Mouse (Mus musculus): ENCODE measurements around the gene Zfp131. TPM values are rescaled to one million over a fixed set of nuclear protein-coding genes. Genes with fewer than 3 reads are reported as not detected.

Gene Zfp131
- polyA plus RNA-seq, 1 experiment from 2014 or later = 35.0 TPM

DNA sequence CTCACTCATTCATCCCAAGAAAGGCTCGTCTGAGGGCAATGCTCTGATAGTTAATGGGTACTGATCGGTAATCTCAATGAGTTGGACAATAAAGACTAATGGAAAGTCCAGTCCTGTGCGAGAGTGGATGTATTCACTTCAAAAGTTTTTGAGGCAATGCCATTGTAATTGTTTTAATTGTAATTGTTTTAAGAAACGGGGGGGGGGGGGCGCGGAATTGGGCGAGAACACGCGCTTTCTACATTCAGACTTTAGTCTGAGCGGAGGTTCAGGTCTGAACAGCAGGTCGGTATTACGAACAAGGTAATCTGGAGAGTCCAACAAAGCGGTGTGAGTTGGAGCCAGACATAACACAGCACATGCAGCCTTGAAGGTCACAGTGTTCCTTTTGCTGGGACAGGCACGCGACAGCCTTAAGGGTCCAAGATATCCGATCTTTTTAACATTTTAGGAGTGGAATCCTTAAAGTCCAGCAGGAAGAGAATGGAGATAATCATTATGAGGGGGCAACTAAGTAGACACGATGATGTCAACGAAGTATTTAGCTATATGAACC lies 969 bp upstream of the Zfp131 start:
- no peaks in the 10 kb centered on the region for H3K9me3 ChIP-seq
- 4% methylated on average over 18 of the region's 18 CpGs for WGBS
- H3K4me1 ChIP-seq (replicated peaks) = peaks cover 18% of the 10 kb centered on the region
- no peaks in the 10 kb centered on the region for H3K27me3 ChIP-seq (ENCODE audit: insufficient read depth, poor library complexity, severe bottlenecking)
- peak overlapping the region; percentile 98 for H3K27ac ChIP-seq
- peaks cover 23% of the 10 kb centered on the region for H3K36me3 ChIP-seq
- peak overlapping the region; percentile 89 for H3K4me3 ChIP-seq
- DNase-seq (ENCODE audit: low spot score) = peak; percentile 34

DNA sequence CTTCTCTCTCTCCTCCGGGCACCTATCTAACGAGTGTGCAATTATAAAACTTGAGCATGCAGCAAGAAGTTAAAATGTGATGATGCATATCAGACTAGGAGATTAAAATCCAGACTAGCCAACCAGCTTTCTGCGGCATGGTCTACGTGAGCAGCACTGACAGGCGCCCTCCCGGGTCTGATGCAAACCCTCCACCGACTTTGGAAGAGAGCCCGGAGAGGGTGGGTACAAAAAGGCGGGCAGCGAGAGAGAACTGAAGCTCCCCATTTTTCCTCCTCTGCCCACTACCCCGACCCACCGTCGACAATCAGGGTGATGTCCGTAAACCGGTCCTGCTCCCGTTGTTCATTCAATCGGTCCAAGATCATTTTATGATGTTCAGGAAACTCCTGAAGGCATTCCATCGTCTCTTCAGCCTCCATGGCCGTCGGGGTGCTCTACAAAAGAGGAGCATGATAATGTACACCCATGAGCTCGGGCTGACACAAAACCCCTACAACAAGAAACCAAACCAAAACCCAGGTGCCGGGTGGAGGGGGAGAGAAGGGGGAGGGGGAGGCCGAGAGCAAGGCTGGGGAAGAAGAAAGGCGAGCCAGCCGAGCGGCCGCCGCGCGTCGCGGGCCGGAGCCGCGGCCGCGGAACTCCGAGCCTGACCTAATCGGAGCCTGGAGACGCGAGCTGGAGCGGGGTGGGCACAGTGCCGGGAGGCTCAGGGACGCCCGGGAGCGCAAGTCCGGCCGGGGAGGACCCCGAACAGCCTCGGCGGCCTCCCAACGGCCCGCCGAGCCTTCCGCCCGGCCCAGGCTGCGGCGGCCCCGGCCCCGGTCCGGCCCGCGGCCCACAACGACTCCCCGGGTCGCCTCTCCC lies 605 bp downstream of the Zfp131 start:
- 3% methylated on average over 64 of the region's 66 CpGs for WGBS
- Histone ChIP-seq H3K27ac (peak overlapping the region; percentile 98), H3K4me1 (replicated peaks) (peaks cover 18% of the 10 kb centered on the region), H3K4me3 (peak overlapping the region; percentile 89), H3K9me3 (no peaks in the 10 kb centered on the region), H3K36me3 (peaks cover 39% of the 10 kb centered on the region), H3K27me3 (ENCODE audit: insufficient read depth, poor library complexity, severe bottlenecking) (no peaks in the 10 kb centered on the region)
- DNase-seq (ENCODE audit: low spot score) = peak; percentile 42

DNA sequence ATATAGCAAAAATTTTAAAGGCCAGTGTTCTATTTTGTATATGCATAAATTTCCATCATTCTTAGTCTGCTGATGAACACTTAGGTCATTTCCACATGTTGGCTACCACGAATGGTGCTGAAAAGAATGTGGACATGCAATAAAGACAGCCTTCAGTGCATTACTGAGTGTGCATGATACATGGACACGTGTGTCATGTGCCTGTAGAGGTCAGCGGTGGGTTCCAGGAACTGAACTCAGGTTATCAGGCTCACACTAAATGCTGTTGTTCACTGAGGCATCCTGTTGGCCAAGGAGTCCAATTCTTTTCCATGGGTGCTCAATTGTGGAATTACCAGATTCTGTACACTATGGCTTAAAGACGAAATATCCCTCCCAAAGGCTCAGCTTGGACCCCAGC lies 7.1 kb downstream of the Zfp131 start:
- WGBS = 87% methylated on average over 4 of the region's 4 CpGs
- Histone ChIP-seq H3K36me3 (peaks cover 97% of the 10 kb centered on the region), H3K27me3 (ENCODE audit: insufficient read depth, poor library complexity, severe bottlenecking) (no peaks in the 10 kb centered on the region), H3K9me3 (no peaks in the 10 kb centered on the region), H3K4me1 (replicated peaks) (peaks cover under 1% of the 10 kb centered on the region; the same call in 1 of the 2 replicates), H3K27ac (no peak overlapping the region), H3K4me3 (no peak overlapping the region)
- no peak for DNase-seq (ENCODE audit: low spot score)

DNA sequence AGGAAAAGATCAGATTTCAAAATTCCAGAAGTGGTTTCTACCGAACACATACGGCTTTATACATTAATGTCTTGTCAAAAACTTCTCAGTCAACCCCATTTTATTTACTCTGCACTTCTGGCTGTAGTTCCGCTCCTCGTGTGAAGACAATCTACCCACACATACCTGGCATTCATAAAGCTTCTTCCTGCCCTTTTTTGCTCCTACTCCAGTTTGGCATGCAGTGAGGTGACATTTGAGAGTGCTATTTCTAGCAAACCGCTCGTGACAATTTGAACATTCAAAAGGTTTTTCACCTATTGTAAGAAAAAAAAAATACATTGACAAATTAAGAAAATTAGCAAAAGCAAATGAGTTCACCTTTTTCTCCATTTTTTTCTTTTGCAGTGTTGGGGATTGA lies 22.1 kb downstream of the Zfp131 start:
- no peaks in the 10 kb centered on the region for H3K4me1 ChIP-seq (replicated peaks)
- H3K36me3 ChIP-seq = peaks cover 99% of the 10 kb centered on the region
- DNase-seq (ENCODE audit: low spot score) = no peak
- H3K27me3 ChIP-seq (ENCODE audit: insufficient read depth, poor library complexity, severe bottlenecking) = no peaks in the 10 kb centered on the region
- 91% methylated on average over 6 of the region's 6 CpGs for WGBS
- H3K27ac ChIP-seq = no peak overlapping the region
- no peak overlapping the region for H3K4me3 ChIP-seq
- H3K9me3 ChIP-seq = no peaks in the 10 kb centered on the region

DNA sequence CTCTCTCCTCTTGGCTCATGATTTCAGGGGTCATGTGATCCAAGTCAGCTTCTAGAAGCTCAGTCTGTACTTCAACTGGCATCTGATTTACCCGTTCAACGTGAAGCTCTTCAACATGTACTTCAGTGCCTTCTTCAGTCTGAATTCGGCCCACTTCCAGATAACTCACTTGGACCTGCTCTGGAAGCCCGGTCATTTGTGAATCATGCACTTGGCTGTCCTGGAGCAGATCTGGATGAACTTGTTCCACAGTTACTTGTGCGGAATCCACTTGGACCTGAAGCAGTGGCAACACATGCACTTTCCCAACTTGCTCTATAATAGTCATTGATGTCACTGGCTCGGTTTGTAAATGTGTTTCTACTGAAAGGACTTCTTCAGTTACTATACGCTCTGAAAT lies 24.2 kb downstream of the Zfp131 start:
- DNase-seq (ENCODE audit: low spot score) = no peak
- H3K27ac ChIP-seq = no peak overlapping the region
- no peaks in the 10 kb centered on the region for H3K27me3 ChIP-seq (ENCODE audit: insufficient read depth, poor library complexity, severe bottlenecking)
- H3K36me3 ChIP-seq = peaks cover 92% of the 10 kb centered on the region
- H3K9me3 ChIP-seq = no peaks in the 10 kb centered on the region
- no peaks in the 10 kb centered on the region for H3K4me1 ChIP-seq (replicated peaks)
- no peak overlapping the region for H3K4me3 ChIP-seq
- 94% methylated on average over 7 of the region's 7 CpGs for WGBS

DNA sequence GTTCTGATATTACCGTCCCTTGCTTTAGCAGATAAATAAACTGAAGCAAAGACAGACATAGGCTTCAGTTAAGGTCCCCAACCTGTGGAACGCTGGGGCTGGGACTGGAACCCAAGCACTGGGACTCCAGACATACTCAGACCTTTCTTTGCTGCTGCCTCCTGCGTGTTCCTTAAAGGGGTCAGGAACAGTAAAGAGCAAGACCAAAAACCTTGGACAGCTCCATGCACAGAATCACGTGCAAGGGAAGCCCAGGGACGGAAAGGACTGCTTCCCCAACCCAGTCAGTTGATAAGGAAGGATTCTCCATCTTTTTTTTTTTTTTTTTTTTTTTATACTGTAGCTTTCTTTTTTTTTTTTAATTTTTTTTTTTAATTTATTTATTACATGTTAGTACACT lies 33.9 kb downstream of the Zfp131 start:
- DNase-seq (ENCODE audit: low spot score) = no peak
- Histone ChIP-seq H3K4me1 (replicated peaks) (peaks cover 26% of the 10 kb centered on the region), H3K36me3 (peaks cover 22% of the 10 kb centered on the region), H3K27me3 (ENCODE audit: insufficient read depth, poor library complexity, severe bottlenecking) (no peaks in the 10 kb centered on the region), H3K9me3 (no peaks in the 10 kb centered on the region), H3K4me3 (no peak overlapping the region), H3K27ac (no peak overlapping the region)
- WGBS = 29% methylated on average over 5 of the region's 5 CpGs

DNA sequence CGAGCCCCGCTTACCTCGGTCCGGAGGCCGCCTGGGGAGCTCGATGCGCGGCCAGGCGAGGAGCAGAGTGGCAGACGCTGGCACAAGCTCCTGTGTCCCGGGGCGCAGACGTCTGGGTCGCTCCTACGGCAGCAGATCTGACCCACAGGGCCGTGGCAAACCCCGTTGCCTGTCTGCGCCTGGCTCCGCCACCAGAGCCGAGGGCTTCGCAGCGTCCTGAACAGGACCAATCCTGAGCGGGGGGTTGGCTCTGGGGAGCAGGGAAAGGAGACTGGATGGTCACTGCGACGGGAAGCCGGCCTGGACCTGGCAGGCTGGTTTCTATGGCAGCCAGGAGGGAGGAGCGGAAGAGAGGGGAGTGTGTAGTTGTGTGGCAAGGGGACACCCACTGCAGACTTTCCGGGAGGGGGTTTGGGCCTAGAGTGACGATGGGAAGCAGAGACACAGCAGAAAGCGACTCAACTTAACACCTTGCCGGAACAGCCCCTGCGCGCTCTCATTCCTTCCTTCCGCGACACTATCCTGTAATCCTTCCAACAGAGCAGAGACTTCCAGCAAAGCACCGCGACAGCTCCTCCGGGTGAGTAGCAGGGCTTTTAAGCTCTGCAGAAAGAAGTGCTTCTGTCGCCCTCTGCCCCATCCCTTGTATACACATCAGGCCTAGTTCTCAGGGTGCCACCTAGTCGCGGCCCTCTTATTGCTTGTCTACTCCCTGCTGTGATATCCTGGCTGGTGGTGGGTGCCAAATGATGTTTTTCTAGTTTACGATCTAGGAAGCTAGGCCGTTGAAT lies 34.8 kb downstream of the Zfp131 start, which contains the start of gene Nim1k:
Gene Nim1k, minus strand, starts transcription at position 202 of the 791 bp plus-strand sequence.
- Histone ChIP-seq H3K27me3 (ENCODE audit: insufficient read depth, poor library complexity, severe bottlenecking) (no peaks in the 10 kb centered on the region), H3K4me3 (peak within 1 kb of the TSS; percentile 70)
- 2% methylated on average over 43 of the region's 43 CpGs for WGBS

DNA sequence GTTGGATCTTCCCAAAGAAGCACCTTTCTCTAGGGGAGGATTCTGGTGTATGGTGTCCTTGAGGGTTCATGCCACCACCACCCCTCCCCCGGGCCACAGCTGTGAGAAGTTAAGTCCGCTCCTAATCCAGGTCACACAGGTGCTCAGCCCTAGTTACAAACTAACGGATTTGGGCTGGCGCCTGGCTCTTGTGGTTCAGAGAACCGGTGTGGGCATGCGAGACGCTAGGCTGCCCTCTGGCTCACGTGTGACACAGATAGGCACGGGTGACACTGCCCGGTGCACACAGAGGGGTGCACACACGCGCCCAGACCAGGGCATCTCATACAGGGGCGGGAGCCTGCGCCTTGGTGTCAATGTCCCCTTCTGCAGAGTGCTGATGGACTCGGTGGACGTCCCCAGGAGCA lies 35.5 kb downstream of the Zfp131 start:
- peak overlapping the region; percentile 87 for H3K27ac ChIP-seq
- H3K4me1 ChIP-seq (replicated peaks) = peaks cover 26% of the 10 kb centered on the region
- H3K9me3 ChIP-seq = no peaks in the 10 kb centered on the region
- peak overlapping the region; percentile 70 for H3K4me3 ChIP-seq
- H3K36me3 ChIP-seq = peaks cover 9% of the 10 kb centered on the region; the same call in 1 of the 2 replicates
- no peaks in the 10 kb centered on the region for H3K27me3 ChIP-seq (ENCODE audit: insufficient read depth, poor library complexity, severe bottlenecking)
- DNase-seq (ENCODE audit: low spot score) = no peak
- 1% methylated on average over 16 of the region's 16 CpGs for WGBS

More for the DNA sequence above, 34.8 kb downstream of the Zfp131 start, which contains the start of gene Nim1k:
- peaks cover 13% of the 10 kb centered on the region; the same call in 1 of the 2 replicates for H3K36me3 ChIP-seq
- peaks cover 26% of the 10 kb centered on the region for H3K4me1 ChIP-seq (replicated peaks)
- H3K9me3 ChIP-seq = no peaks in the 10 kb centered on the region
- H3K27ac ChIP-seq = peak within 1 kb of the TSS; percentile 87
- peak; percentile 85 for DNase-seq (ENCODE audit: low spot score)

DNA sequence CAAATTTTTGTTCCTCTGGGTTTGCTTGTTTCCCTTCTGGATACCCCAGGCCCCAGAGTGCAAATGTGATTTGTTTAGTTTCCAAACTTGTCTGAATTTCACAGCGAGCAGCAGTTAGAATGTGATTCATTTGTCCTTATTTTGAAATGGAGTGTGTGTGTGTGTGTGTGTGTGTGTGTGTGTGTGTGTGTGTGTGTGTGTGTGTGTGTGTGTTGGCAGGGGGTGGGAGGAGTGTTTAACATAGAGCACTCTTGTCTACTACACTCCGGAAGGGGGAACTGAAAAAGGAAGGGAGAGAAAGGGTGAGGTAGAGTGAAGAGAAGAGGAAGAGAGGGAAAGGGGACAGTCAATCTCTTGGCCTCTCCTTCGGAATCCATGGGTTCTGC lies 36.1 kb downstream of the Zfp131 start:
- Histone ChIP-seq H3K27me3 (ENCODE audit: insufficient read depth, poor library complexity, severe bottlenecking) (no peaks in the 10 kb centered on the region), H3K4me3 (peak overlapping the region; percentile 70), H3K9me3 (no peaks in the 10 kb centered on the region), H3K4me1 (replicated peaks) (peaks cover 26% of the 10 kb centered on the region), H3K36me3 (peaks cover 7% of the 10 kb centered on the region; the same call in 1 of the 2 replicates), H3K27ac (no peak overlapping the region)
- 35% methylated on average over 3 of the region's 3 CpGs for WGBS
- DNase-seq (ENCODE audit: low spot score) = no peak

DNA sequence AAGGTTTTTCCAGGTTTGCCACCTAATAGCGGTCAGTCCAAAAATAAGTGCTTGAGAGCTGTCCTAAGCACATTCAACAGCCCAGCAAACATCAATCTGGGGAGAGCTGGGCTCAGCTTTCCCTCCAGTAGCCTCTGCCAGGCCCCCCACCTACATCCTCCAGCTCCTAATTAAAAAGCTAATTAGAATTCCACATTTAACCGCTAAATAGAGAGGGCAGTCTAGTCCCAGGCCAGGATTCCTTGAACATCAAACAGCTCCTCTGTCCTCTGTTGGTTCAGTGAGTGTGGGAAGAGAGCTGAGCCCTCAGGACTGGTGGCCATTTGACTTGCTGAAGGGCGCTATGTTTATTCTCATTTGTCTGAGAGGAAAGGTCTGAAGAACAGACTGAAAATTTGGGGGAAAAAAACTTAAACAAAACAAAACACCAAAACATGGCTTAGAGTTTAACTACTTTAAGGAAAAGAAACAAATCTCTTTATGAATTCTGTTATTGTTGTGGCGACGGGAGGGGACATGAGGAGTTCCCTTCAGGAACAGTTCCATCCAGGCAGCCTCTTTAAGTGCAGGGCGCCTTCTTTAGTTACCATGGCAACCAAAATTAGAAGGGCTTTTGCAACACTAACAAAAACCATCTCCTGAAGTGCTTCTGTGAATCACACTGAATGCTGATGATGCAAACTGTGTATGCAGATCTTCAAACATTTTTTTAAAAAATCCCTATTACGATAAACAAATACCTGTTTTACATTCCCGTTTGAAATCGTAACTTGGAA lies 36.6 kb downstream of the Zfp131 start:
- Histone ChIP-seq H3K4me3 (0 out of 2 replicates have a peak overlapping the region, but pooled peaks have one; percentile 70), H3K27me3 (ENCODE audit: insufficient read depth, poor library complexity, severe bottlenecking) (no peaks in the 10 kb centered on the region), H3K9me3 (no peaks in the 10 kb centered on the region), H3K27ac (no peak overlapping the region), H3K36me3 (peaks cover 2% of the 10 kb centered on the region; the same call in 1 of the 2 replicates), H3K4me1 (replicated peaks) (peaks cover 26% of the 10 kb centered on the region)
- DNase-seq (ENCODE audit: low spot score) = no peak
- WGBS = 57% methylated on average over 9 of the region's 9 CpGs

DNA sequence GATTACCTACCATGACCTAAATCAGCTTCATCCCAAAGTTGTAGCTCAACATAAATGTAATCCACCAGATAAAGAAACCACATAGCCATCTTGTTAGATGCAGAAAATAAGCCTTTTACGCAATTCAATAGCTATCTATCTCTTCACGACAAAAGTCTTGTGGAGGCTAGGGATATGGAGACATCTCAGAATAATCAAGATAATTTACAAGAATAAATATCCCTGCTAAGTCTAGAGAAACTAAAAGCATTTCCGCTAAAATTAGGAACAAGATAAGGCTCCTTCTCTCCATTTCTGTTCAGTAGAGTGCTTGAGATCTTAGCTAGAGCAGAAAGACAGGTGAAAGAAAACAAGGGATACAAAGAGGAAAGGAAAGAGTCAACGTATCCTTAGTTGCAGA lies 43.8 kb downstream of the Zfp131 start:
- WGBS = 93% methylated on average over 4 of the region's 4 CpGs
- Histone ChIP-seq H3K4me3 (no peak overlapping the region), H3K36me3 (no peaks in the 10 kb centered on the region)

DNA sequence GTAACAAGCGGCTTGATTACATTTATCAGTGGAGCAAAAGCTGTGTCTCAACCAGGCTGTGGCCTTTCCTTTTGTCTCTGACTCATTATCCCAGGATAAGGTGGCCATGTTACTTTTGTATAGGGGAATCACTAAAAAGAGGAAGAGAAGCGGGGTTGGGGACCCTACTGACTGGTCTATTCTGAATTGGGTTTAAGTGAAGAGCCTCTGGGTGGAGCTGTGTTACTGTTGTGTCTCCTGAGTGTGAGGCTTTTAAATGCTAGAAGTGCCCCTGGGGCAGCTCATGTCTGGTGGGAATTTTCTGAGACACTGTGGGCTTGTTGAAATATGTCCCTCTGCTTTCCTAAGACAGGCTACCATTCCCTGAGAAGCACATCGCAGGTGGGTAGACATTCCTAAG lies 47.2 kb downstream of the Zfp131 start:
- H3K4me3 ChIP-seq = no peak overlapping the region
- no peaks in the 10 kb centered on the region for H3K27me3 ChIP-seq (ENCODE audit: insufficient read depth, poor library complexity, severe bottlenecking)
- DNase-seq (ENCODE audit: low spot score) = no peak
- no peaks in the 10 kb centered on the region for H3K36me3 ChIP-seq
- H3K9me3 ChIP-seq = no peaks in the 10 kb centered on the region
- 73% methylated on average over 3 of the region's 3 CpGs for WGBS
- H3K4me1 ChIP-seq (replicated peaks) = peaks cover 19% of the 10 kb centered on the region
- no peak overlapping the region for H3K27ac ChIP-seq

More for the DNA sequence above, 43.8 kb downstream of the Zfp131 start:
- H3K9me3 ChIP-seq = no peaks in the 10 kb centered on the region
- H3K27me3 ChIP-seq (ENCODE audit: insufficient read depth, poor library complexity, severe bottlenecking) = no peaks in the 10 kb centered on the region
- DNase-seq (ENCODE audit: low spot score) = no peak
- no peak overlapping the region for H3K27ac ChIP-seq
- peaks cover 7% of the 10 kb centered on the region for H3K4me1 ChIP-seq (replicated peaks)

Measured in hindbrain, embryonic 10.5 days (tissue).